Mouse (Mus musculus): ENCODE data around the gene Atad5. TPM values are rescaled to one million over a fixed set of nuclear protein-coding genes. Genes with fewer than 3 reads are reported as not detected.
A peak's percentile ranks its signal among the peaks of the same experiment; 100 is the strongest.

Atad5 gene
- total RNA-seq, 1 experiment, result 23.6 TPM

- peaks cover 4% of the 10 kb centered on the region; the same call in 1 of the 2 replicates for H3K36me3 ChIP-seq (ENCODE audit: control insufficient read depth, insufficient read depth, low read length, poor library complexity, severe bottlenecking)
These were observed 7.3 kb upstream of the Atad5 start for GRCm38 (mm10) chr11:80081786-80082319.

DNA sequence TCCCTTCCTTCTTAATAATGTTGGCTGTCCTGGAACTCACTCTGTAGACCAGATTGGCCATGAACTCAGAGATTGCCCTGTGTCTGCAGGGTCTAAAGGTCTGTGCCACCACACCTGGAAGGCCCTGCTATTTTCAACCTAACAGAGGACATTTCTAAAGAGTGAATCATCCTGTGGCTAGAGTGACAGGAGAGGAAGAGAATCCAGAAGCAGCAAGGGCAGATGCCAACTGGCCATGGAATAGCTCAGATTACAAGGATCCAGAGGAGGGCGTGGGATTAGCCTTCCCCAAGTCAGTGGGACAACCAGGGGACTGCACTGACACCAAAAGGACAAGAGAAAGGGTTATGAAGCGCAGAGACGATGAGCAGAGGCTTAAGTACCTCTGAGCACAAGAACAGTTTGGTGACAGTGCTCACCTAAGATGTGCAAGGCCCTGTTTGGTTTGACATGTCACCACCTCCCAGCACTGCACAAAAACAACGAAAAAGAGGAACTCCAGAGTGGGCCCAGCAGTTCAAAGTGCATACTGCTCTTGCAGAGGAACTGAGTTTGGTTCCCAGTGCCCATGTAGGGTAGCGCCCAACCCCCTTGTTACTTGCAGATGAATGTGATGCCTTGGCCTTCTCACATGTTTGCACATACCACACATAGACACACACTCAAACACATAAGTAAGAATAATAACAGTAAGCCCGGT is 3.7 kb upstream of the Atad5 start:
- Histone ChIP-seq H3K9me3 (ENCODE audit: control insufficient read depth, insufficient read depth, low read depth, low read length) (no peaks in the 10 kb centered on the region), H3K9ac (ENCODE audit: insufficient read depth, low read depth, low read length, poor library complexity, severe bottlenecking) (no peak overlapping the region), H3K4me3 (ENCODE audit: insufficient read depth in 1 of 2, low read depth in 1 of 2, low read length in 2 of 2, poor library complexity in 1 of 2, severe bottlenecking in 1 of 2) (no peak overlapping the region), H3K27ac (ENCODE audit: insufficient read depth, low read depth, low read length, poor library complexity, severe bottlenecking) (no peak overlapping the region), H3K36me3 (ENCODE audit: control insufficient read depth, insufficient read depth, low read length, poor library complexity, severe bottlenecking) (no peaks in the 10 kb centered on the region), H3K4me1 (ENCODE audit: control insufficient read depth in 2 of 2, insufficient read depth in 2 of 2, low read length in 2 of 2, poor library complexity in 1 of 2) (peaks cover 0 to 3% of the 10 kb centered on the region in 2 experiments; a peak in 1 of 4 replicates)
- in situ Hi-C loops (cut with MboI; ENCODE audit: low sequenced_read_pairs in 2 of 2, unreplicated experiment in 2 of 2), result no loop called here
- no peak for DNase-seq (ENCODE audit: low read depth, low spot score)
- no peak for TF ChIP-seq MAFK (IDR thresholded peaks at IDR 0.05; ENCODE audit: insufficient read depth, low read depth, low read length)
- no peak for TF ChIP-seq CHD2 (IDR thresholded peaks at IDR 0.05; ENCODE audit: low read depth, low read length)
- no peak for TF ChIP-seq HCFC1 (IDR thresholded peaks at IDR 0.05; ENCODE audit: borderline replicate concordance, insufficient read depth, low read length)
- TF ChIP-seq ZNF384 (IDR thresholded peaks at IDR 0.05; ENCODE audit: low read depth, low read length), result no peak
- TF ChIP-seq ZC3H11A (IDR thresholded peaks at IDR 0.05; ENCODE audit: borderline replicate concordance, low read depth, low read length), result no peak

More at GRCm38 (mm10) chr11:80081786-80082319, 7.3 kb upstream of the Atad5 start:
- Histone ChIP-seq H3K27ac (ENCODE audit: insufficient read depth, low read depth, low read length, poor library complexity, severe bottlenecking) (no peak overlapping the region; the same call in 1 of the 2 replicates), H3K4me1 (ENCODE audit: control insufficient read depth in 2 of 2, insufficient read depth in 2 of 2, low read length in 2 of 2, poor library complexity in 1 of 2) (0 out of 4 replicates have a peak, but pooled peaks cover 0 to 2% of the 10 kb centered on the region in 2 experiments), H3K9ac (ENCODE audit: insufficient read depth, low read depth, low read length, poor library complexity, severe bottlenecking) (peak overlapping the region; percentile 30; the same call in 1 of the 2 replicates), H3K4me3 (ENCODE audit: insufficient read depth in 1 of 2, low read depth in 1 of 2, low read length in 2 of 2, poor library complexity in 1 of 2, severe bottlenecking in 1 of 2) (peak overlapping the region in 1 of 2 experiments; percentile 82; a peak in 1 of 4 replicates), H3K9me3 (ENCODE audit: control insufficient read depth, insufficient read depth, low read depth, low read length) (no peaks in the 10 kb centered on the region)
- in situ Hi-C loops (cut with MboI; ENCODE audit: low sequenced_read_pairs in 2 of 2, unreplicated experiment in 2 of 2), result no loop called here
- TF ChIP-seq ZNF384 (IDR thresholded peaks at IDR 0.05; ENCODE audit: low read depth, low read length) (no peak), MAFK (IDR thresholded peaks at IDR 0.05; ENCODE audit: insufficient read depth, low read depth, low read length) (no peak), ZC3H11A (IDR thresholded peaks at IDR 0.05; ENCODE audit: borderline replicate concordance, low read depth, low read length) (no peak), CHD2 (IDR thresholded peaks at IDR 0.05; ENCODE audit: low read depth, low read length) (no peak), HCFC1 (IDR thresholded peaks at IDR 0.05; ENCODE audit: borderline replicate concordance, insufficient read depth, low read length) (no peak)
- DNase-seq (ENCODE audit: low read depth, low spot score), result no peak

GRCm38 (mm10) chr11:80086844-80087243 is 2.4 kb upstream of the Atad5 start:
- peak; percentile 98 for DNase-seq (ENCODE audit: low read depth, low spot score)
- peaks cover 0 to 3% of the 10 kb centered on the region in 2 experiments; a peak in 1 of 4 replicates for H3K4me1 ChIP-seq (ENCODE audit: control insufficient read depth in 2 of 2, insufficient read depth in 2 of 2, low read length in 2 of 2, poor library complexity in 1 of 2)
- H3K9me3 ChIP-seq (ENCODE audit: control insufficient read depth, insufficient read depth, low read depth, low read length), result no peaks in the 10 kb centered on the region
- in situ Hi-C loops (cut with MboI; ENCODE audit: low sequenced_read_pairs in 2 of 2, unreplicated experiment in 2 of 2), result no loop called here
- no peaks in the 10 kb centered on the region for H3K36me3 ChIP-seq (ENCODE audit: control insufficient read depth, insufficient read depth, low read length, poor library complexity, severe bottlenecking)
- H3K4me3 ChIP-seq (ENCODE audit: insufficient read depth in 1 of 2, low read depth in 1 of 2, low read length in 2 of 2, poor library complexity in 1 of 2, severe bottlenecking in 1 of 2), result no peak overlapping the region
- no peak overlapping the region for H3K9ac ChIP-seq (ENCODE audit: insufficient read depth, low read depth, low read length, poor library complexity, severe bottlenecking)
- no peak overlapping the region for H3K27ac ChIP-seq (ENCODE audit: insufficient read depth, low read depth, low read length, poor library complexity, severe bottlenecking)
- no peak for TF ChIP-seq HCFC1 (IDR thresholded peaks at IDR 0.05; ENCODE audit: borderline replicate concordance, insufficient read depth, low read length)
- TF ChIP-seq ZNF384 (IDR thresholded peaks at IDR 0.05; ENCODE audit: low read depth, low read length), result no peak
- TF ChIP-seq CHD2 (IDR thresholded peaks at IDR 0.05; ENCODE audit: low read depth, low read length), result no peak
- no peak for TF ChIP-seq MAFK (IDR thresholded peaks at IDR 0.05; ENCODE audit: insufficient read depth, low read depth, low read length)
- TF ChIP-seq ZC3H11A (IDR thresholded peaks at IDR 0.05; ENCODE audit: borderline replicate concordance, low read depth, low read length), result no peak

DNA sequence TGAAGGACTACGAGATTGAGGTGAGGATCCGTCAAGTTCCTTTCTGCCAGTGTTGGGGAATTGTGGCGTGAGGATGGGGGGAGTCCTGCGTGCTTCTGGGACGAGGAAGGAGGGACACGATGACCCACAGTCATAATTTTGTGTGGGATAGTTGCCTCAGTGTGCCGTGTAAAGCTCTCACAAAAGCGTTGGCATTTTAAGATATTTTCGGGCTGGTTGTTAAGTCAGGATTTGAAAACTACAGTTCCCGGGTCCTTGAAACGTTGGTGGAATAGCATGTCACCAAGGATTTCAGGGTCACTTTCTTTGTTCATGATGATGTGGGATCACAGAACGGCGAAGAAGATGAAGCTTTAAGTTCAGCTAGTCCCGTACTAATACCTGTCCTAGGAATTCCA is 616 bp downstream of the Atad5 start:
- Histone ChIP-seq H3K9me3 (ENCODE audit: control insufficient read depth, insufficient read depth, low read depth, low read length) (no peaks in the 10 kb centered on the region), H3K4me1 (ENCODE audit: control insufficient read depth in 2 of 2, insufficient read depth in 2 of 2, low read length in 2 of 2, poor library complexity in 1 of 2) (peaks cover 0 to 3% of the 10 kb centered on the region in 2 experiments; a peak in 1 of 4 replicates), H3K27ac (ENCODE audit: insufficient read depth, low read depth, low read length, poor library complexity, severe bottlenecking) (0 out of 2 replicates have a peak overlapping the region, but pooled peaks have one; percentile 63), H3K36me3 (ENCODE audit: control insufficient read depth, insufficient read depth, low read length, poor library complexity, severe bottlenecking) (no peaks in the 10 kb centered on the region; the same call in 1 of the 2 replicates), H3K4me3 (ENCODE audit: insufficient read depth in 1 of 2, low read depth in 1 of 2, low read length in 2 of 2, poor library complexity in 1 of 2, severe bottlenecking in 1 of 2) (peak overlapping the region; percentile 92 to 93), H3K9ac (ENCODE audit: insufficient read depth, low read depth, low read length, poor library complexity, severe bottlenecking) (peak overlapping the region; percentile 97)
- TF ChIP-seq MAFK (IDR thresholded peaks at IDR 0.05; ENCODE audit: insufficient read depth, low read depth, low read length) (no peak), HCFC1 (IDR thresholded peaks at IDR 0.05; ENCODE audit: borderline replicate concordance, insufficient read depth, low read length) (no peak), ZNF384 (IDR thresholded peaks at IDR 0.05; ENCODE audit: low read depth, low read length) (no peak), ZC3H11A (IDR thresholded peaks at IDR 0.05; ENCODE audit: borderline replicate concordance, low read depth, low read length) (no peak), CHD2 (IDR thresholded peaks at IDR 0.05; ENCODE audit: low read depth, low read length) (no peak)
- no peak for DNase-seq (ENCODE audit: low read depth, low spot score)
- in situ Hi-C loops (cut with MboI; ENCODE audit: low sequenced_read_pairs in 2 of 2, unreplicated experiment in 2 of 2), result no loop called here

Measured in ES-E14 (cell line).